Mouse (Mus musculus) lung, adult 2 months (tissue): Measurements from ENCODE around the gene Gm17949.

Experiments
- CTCF ChIP-seq: fragments of 200-500 bp; IDR thresholded peaks from 2 replicates; pipeline ENCODE4 v1.5.1; 2011; ENCODE audit warnings: mild to moderate bottlenecking, low read length, control low read depth; ENCODE audit not compliant: insufficient read depth
- POLR2A ChIP-seq: fragments of 200-500 bp; IDR thresholded peaks from 2 replicates; pipeline ENCODE4 v1.6.1; 2011; ENCODE audit warnings: low read depth, mild to moderate bottlenecking, control low read depth, low read length, borderline replicate concordance; ENCODE audit errors: extremely low read depth

- TF ChIP-seq POLR2A, result no peak
- TF ChIP-seq CTCF, result no peak
These were observed 11.2 kb upstream of the Gm17949 start, which contains the start of gene Pspn for GRCm38 (mm10) chr17:56999968-57000609.
